Mouse (Mus musculus): ENCODE data around the gene Trip6. TPM values are rescaled to one million over a fixed set of nuclear protein-coding genes. Genes with fewer than 3 reads are reported as not detected.
"Not testable (repeated sequence)": the region's sequence is repeated elsewhere in the genome, so short reads cannot be mapped to it uniquely, and the experiment has no call there.

The Trip6 gene
- total RNA-seq, 2 experiments from 2014 or later = 60.0 to 61.2 TPM

GRCm38 (mm10) chr5:137304165-137304564 lies 10.0 kb downstream of the Trip6 start:
- no peak for DNase-seq (ENCODE audit: low spot score in 2 of 2)

- no peak for DNase-seq (ENCODE audit: low spot score in 2 of 2)
Observed at GRCm38 (mm10) chr5:137303609-137304008, 10.6 kb downstream of the Trip6 start.

- no peak for DNase-seq (ENCODE audit: low spot score in 2 of 2)
Observed at GRCm38 (mm10) chr5:137301253-137301652, 13.0 kb downstream of the Trip6 start.

GRCm38 (mm10) chr5:137299240-137299639 lies 15.0 kb downstream of the Trip6 start:
- no peak for DNase-seq (ENCODE audit: low spot score in 2 of 2)

DNA sequence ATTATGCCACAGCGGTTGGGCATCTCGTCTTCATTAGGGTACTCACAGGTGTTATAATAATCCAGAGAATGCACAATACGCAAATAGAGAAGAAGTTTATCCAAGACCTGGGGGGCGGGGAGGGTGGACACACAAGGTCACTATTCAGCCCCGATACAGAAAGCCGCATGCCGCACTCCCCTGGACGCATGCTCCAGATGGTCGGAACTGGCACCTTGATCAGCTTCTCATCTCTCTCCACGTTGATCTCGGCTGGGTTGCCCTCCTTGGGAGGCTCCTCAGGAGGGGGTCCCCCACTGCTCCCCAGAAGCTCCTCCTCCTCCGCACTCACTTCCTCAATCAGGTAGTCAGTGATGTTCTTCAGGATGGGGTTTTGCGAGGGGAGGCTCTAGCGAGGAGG lies 17.1 kb downstream of the Trip6 start:
- DNase-seq (ENCODE audit: low spot score in 2 of 2) = no peak

- no peak for DNase-seq (ENCODE audit: low spot score in 2 of 2)
Observed at GRCm38 (mm10) chr5:137295712-137296111, 18.5 kb downstream of the Trip6 start.

- no peak for DNase-seq (ENCODE audit: low spot score in 2 of 2)
Observed at GRCm38 (mm10) chr5:137295296-137295695, 18.9 kb downstream of the Trip6 start.

- no peak for DNase-seq (ENCODE audit: low spot score in 2 of 2)
Observed at GRCm38 (mm10) chr5:137294744-137295093, 19.5 kb downstream of the Trip6 start.

DNA sequence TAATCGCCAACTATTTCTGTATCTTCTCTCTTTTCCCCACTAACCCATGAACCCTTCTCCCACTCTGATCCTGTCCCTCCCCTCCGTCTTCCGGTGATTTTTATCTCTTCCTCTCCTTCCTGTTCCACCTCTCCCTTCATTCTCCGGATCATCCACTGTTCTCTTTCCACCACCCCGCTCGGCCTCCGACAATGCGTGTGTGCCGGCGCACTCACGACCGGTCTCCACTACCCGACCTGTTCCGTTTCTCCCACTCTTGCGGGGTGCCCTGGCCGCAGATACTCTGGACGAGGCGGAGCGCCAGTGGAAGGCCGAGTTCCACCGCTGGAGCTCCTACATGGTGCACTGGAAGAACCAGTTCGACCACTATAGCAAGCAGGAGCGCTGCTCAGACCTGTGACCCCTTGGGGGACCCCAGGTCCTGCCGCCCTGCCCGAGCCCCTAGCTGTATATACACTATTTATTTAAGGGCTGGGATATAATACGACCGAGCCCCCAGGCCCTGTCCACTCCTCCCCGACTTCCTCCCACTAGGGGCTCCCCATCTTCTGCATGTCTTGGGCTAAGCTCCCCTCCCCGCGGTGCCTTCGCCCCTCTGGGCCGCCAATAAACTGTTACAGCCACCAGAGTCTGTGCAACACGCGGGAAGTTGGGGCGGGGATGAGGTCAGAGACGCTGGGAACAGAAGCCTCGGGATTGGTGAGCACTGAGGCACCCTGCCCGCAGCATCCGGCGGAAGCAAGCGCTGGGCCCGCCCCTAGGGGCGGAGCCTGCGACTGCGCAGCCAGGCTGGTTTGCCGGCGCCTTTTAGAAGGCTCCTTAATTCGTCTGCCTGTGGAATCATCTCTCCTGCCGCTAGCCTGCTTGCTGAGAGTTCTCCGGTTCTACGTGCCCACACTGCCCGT lies 20.1 kb downstream of the Trip6 start, which contains the start of gene Ufsp1:
Gene Ufsp1, plus strand, starts transcription at position 791 of the 905 bp plus-strand sequence.
- DNase-seq (ENCODE audit: low spot score in 2 of 2) = peak; percentile 83 to 90

DNA sequence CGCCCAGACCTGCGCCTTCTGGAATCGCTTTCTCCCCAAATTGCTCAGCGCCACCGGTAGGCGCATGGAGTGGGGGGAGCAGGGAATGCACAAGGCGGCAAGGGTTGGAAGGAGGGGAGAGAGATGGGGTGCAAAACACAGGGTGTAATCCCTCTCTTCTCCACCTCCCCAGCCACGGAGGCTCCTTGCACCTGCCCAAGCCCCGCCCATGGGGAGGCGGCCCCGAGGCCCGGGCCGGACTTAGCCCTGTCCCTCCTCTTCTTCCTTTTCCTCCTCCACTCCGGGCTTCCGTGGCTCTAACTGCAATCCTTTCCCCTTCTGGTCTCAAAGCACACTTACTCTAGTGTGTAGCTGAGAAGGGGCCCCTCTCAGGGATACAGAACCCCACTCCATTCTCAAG lies 20.9 kb downstream of the Trip6 start:
- DNase-seq (ENCODE audit: low spot score in 2 of 2) = peak; percentile 57 to 63

- no peak for DNase-seq (ENCODE audit: low spot score in 2 of 2)
Observed at GRCm38 (mm10) chr5:137291381-137291926, 22.8 kb downstream of the Trip6 start.

DNA sequence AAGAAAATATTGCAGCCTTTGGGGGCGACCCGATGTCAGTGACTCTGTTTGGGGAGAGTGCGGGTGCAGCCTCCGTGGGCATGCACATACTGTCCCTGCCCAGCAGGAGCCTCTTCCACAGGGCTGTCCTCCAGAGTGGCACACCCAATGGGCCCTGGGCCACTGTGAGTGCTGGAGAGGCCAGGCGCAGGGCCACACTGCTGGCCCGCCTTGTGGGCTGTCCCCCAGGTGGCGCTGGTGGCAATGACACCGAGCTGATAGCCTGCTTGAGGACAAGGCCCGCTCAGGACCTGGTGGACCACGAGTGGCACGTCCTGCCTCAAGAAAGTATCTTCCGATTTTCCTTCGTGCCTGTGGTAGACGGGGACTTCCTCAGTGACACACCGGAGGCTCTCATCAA lies 23.5 kb downstream of the Trip6 start:
- peak in 1 of 2 experiments; percentile 50 for DNase-seq (ENCODE audit: low spot score in 2 of 2)

- no peak for DNase-seq (ENCODE audit: low spot score in 2 of 2)
Observed at GRCm38 (mm10) chr5:137289591-137290365, 24.4 kb downstream of the Trip6 start.

DNA sequence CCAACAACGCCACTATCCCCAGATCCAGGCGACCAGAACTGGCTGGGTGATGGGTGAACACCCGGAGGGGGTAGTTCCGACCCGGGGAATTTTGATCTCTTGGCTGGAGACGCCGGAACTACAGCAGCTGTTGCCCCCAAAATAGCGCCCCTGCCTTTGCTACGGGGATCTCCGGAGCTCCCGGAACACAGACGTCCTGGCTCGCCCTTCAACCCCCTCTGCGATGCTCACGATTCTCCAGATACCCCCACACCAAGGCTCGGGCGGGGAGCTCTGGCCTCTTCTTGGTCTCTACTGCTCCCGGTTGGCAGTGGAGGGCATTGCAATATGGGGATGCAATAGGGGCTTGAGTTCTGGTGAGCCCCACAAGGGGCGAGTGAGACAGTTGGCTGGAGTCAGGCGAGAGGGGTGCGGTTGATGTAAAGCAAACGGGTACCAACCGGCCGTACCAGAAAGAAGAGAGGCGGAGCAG lies 25.2 kb downstream of the Trip6 start:
- no peak for DNase-seq (ENCODE audit: low spot score in 2 of 2)

DNA sequence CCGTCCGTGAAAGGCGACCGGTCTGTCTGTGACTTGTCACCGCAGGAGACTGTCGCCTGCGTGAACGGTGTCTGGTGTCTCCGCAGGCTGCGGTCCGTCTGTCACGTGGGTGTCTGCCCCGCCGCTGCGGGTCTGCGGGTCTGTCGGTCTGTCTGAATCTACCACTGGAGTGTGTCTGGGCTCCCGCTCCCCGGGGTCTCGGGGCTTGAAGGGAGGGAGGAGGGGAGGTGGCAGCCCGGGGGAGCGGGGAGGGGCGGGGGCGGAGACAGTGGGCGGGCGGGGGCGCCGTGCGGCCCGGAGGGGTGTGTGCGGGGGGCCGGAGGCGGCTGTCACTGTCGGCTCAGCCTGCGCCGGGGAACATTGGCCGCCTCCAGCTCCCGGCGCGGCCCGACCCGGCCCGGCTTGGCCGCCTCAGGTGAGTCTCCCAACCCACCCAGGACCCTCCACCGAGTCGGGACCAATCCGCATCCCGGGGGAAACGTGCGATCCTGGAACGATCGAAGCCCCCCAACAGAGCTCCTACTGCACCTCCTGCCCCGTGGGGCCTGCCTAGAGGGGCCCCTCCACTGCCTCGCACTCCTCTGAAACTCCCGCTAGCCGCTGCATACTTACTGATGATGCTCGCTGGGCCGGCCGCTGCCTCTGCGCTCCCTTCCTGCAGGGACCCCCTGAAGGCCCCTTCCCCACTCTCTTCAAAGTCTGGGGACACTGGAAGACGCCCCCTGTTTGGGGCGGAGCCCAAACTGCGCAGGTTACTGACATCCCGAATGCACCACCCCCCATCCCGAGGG lies 26.1 kb downstream of the Trip6 start:
- DNase-seq (ENCODE audit: low spot score in 2 of 2) = no peak

DNA sequence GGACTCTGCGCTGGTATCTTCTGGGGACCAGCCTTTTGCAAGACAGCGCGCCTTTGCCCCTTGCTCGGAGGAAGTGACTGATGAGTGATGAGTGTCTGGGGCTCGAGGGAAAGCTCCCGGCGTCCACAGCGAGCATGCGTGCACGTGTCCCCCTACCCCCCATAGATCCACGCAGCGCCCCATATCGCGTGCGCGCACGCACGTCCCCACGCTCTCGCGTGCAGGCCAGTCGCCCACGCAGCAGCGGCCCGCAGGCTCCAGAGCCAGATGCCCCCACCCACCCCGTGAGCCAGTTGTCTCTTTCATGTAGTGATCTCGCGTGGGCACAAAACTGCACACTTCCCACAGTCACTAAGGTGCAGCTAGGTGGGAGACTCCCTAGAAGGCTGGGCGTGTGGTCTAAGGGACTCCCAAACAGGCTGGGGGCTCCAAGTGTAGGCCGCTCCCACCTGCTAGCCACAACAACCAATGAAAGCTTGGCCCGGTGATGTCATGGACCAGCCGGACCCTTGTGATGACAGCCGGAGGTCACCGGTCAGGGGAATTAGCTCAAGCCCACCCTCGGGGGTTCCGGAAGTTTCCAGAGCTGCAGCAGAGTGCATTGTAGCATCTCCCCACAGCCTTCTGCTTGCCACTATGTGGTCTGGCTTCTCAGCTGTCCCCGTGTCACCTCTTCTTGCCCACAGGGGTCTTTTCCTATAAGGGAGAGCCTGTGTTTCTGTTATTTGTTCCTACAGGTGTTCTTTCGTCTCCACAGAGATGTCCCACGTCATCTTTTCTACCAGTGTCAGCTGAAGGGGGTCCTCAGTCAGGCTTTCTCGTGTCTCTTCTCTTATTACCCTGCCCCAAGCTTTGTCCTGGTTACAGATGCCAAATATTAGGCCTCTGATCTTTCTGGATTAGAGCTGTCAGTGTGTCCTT lies 26.9 kb downstream of the Trip6 start, which contains the start of gene Ache:
Gene Ache, plus strand, starts transcription at position 488 of the 921 bp plus-strand sequence.
- DNase-seq (ENCODE audit: low spot score in 2 of 2) = no peak

DNA sequence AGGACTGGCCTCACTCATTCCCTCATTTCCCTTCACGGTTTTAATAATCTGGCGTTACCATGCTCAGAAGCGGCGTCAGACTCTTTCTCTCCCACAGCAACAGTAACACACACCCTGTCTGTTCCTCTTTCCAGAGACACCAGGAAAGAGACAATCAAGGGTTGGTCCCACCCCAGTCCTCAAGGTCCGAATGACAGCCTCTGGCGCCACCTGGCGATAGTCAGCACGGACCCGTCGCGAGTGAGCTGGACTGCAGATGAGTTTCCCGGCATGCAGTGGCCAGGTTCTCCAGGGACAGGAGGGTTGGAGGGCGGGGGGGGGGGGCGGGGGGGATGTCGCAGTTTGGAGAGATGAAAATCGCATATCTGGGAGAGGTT lies 27.6 kb downstream of the Trip6 start:
- DNase-seq (ENCODE audit: low spot score in 2 of 2) = peak; percentile 70 to 76

DNA sequence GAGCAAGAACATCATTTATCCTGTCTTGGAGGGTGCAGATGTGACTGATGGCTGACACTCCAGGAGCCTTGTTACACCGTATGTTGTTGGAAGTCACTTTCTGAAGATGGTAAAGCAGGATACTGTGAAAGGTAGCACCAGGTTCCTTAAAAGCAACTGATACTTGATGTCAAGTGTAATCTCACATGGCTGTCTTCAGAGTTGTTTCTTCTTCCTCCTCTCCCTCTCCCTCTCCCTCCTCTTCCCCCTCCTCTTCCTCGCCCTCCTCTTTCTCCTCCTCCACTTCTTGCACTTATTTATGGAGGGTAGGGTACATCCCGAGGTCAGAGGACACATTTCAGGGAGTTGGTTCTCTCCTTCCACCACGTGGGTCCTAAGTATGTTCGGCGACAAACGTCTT lies 28.2 kb downstream of the Trip6 start:
- DNase-seq (ENCODE audit: low spot score in 2 of 2) = no peak

GRCm38 (mm10) chr5:137285045-137285444 lies 29.2 kb downstream of the Trip6 start:
- peak in 1 of 2 experiments; percentile 47 for DNase-seq (ENCODE audit: low spot score in 2 of 2)

GRCm38 (mm10) chr5:137284411-137284810 lies 29.8 kb downstream of the Trip6 start:
- not testable (repeated sequence) for DNase-seq (ENCODE audit: low spot score in 2 of 2)
